ENCODE assay signal across 9 mouse cellular contexts in genomic region chr10:8833816-8834464, GRCm38 (mm10). TPM values are rescaled to one million over a fixed set of nuclear protein-coding genes. Genes with fewer than 3 reads are reported as not detected.
DNase-seq lines count a peak whose midpoint lies in the region; ATAC-seq and TF ChIP-seq lines count a peak whose summit lies in the region.
"Had no signal": no experiment of that assay in that cellular context is flagged by ENCODE, and none has a peak within 500 bp of the region (broad histone marks: within the 10 kb centered on the region; RNA-seq: fewer than 3 reads in every experiment).

No protein-coding gene starts in this region.

- H3K36me3 ChIP-seq in E14TG2a.4 (ENCODE audit: insufficient read depth, low read length) = peaks cover 22% of the 10 kb centered on the region
- H3K36me3 ChIP-seq in forebrain, embryonic 15.5 days = no peaks in the 10 kb centered on the region
- H3K36me3 ChIP-seq in midbrain, embryonic 13.5 days = no peaks in the 10 kb centered on the region
- H3K36me3 ChIP-seq in forebrain, embryonic 11.5 days (ENCODE audit: control insufficient read depth, insufficient read depth, low read length) = no peaks in the 10 kb centered on the region
- H3K36me3 ChIP-seq: liver, embryonic 13.5 days had no signal

- ATAC-seq in forebrain, embryonic 15.5 days (replicated peaks) = no peak
- no peak for ATAC-seq in midbrain, embryonic 13.5 days
- ATAC-seq in forebrain, embryonic 11.5 days (replicated peaks; ENCODE audit: low FRiP score) = no peak

- peak; percentile 55 for TF ChIP-seq CTCF in E14TG2a.4 (conservative IDR thresholded peaks at IDR 0.05; ENCODE audit: low read length)
- TF ChIP-seq CTCF in lung, adult 2 months (IDR thresholded peaks at IDR 0.05; ENCODE audit: insufficient read depth, low read length) = peak; percentile 42

- H3K27ac ChIP-seq in forebrain, embryonic 15.5 days (replicated peaks) = no peak overlapping the region
- no peak overlapping the region for H3K27ac ChIP-seq in midbrain, embryonic 13.5 days
- no peak overlapping the region for H3K27ac ChIP-seq in forebrain, embryonic 11.5 days (ENCODE audit: low read depth, low read length)
- H3K27ac ChIP-seq: liver, embryonic 13.5 days had no signal

- H3K4me2 ChIP-seq in forebrain, embryonic 15.5 days (replicated peaks) = no peak overlapping the region
- no peak overlapping the region for H3K4me2 ChIP-seq in midbrain, embryonic 13.5 days (replicated peaks)
- no peak overlapping the region for H3K4me2 ChIP-seq in forebrain, embryonic 11.5 days (ENCODE audit: low read depth, low read length, severe bottlenecking)
- H3K4me2 ChIP-seq: liver, embryonic 13.5 days had no signal

- no peaks in the 10 kb centered on the region for H3K9me3 ChIP-seq in E14TG2a.4 (ENCODE audit: low read length)
- no peaks in the 10 kb centered on the region for H3K9me3 ChIP-seq in forebrain, embryonic 15.5 days
- H3K9me3 ChIP-seq in midbrain, embryonic 13.5 days = no peaks in the 10 kb centered on the region
- no peaks in the 10 kb centered on the region for H3K9me3 ChIP-seq in forebrain, embryonic 11.5 days (ENCODE audit: control insufficient read depth, low read length)
- H3K9me3 ChIP-seq: liver, embryonic 13.5 days had no signal

- no peaks in the 10 kb centered on the region for H3K27me3 ChIP-seq in E14TG2a.4 (ENCODE audit: insufficient read depth, low read length)
- no peaks in the 10 kb centered on the region for H3K27me3 ChIP-seq in forebrain, embryonic 15.5 days
- H3K27me3 ChIP-seq in midbrain, embryonic 13.5 days = no peaks in the 10 kb centered on the region
- no peaks in the 10 kb centered on the region for H3K27me3 ChIP-seq in forebrain, embryonic 11.5 days (ENCODE audit: control insufficient read depth, insufficient read depth, low read length)
- H3K27me3 ChIP-seq: liver, embryonic 13.5 days had no signal

- H3K4me1 ChIP-seq in E14TG2a.4 (replicated peaks; ENCODE audit: low read depth, low read length) = peaks cover 84% of the 10 kb centered on the region
- H3K4me1 ChIP-seq in lung, adult 2 months (ENCODE audit: control insufficient read depth, insufficient read depth, low read length) = peaks cover 12% of the 10 kb centered on the region
- H3K4me1 ChIP-seq in forebrain, embryonic 15.5 days = no peaks in the 10 kb centered on the region
- H3K4me1 ChIP-seq in midbrain, embryonic 13.5 days (replicated peaks) = no peaks in the 10 kb centered on the region
- no peaks in the 10 kb centered on the region for H3K4me1 ChIP-seq in forebrain, embryonic 11.5 days (replicated peaks; ENCODE audit: control insufficient read depth, insufficient read depth, low read length)

- WGBS in lung, adult 2 months = 84% methylated on average over 17 of the region's 17 CpGs
- WGBS in forebrain, embryonic 15.5 days = 93% methylated on average over 17 of the region's 17 CpGs
- 93% methylated on average over 17 of the region's 17 CpGs for WGBS in midbrain, embryonic 13.5 days
- 93% methylated on average over 17 of the region's 17 CpGs for WGBS in forebrain, embryonic 11.5 days

- no peak for TF ChIP-seq POLR2A in lung, adult 2 months (IDR thresholded peaks at IDR 0.05; ENCODE audit: borderline replicate concordance, extremely low read depth, low read depth, low read length)

- peak overlapping the region; percentile 60 for H3K4me3 ChIP-seq in E14TG2a.4 (replicated peaks; ENCODE audit: low read length)
- H3K4me3 ChIP-seq in lung, adult 2 months (replicated peaks; ENCODE audit: extremely low read depth, low read depth, low read length) = no peak overlapping the region
- no peak overlapping the region for H3K4me3 ChIP-seq in forebrain, embryonic 15.5 days
- H3K4me3 ChIP-seq in midbrain, embryonic 13.5 days (replicated peaks) = no peak overlapping the region
- no peak overlapping the region for H3K4me3 ChIP-seq in forebrain, embryonic 11.5 days (ENCODE audit: low read depth, low read length)
- H3K4me3 ChIP-seq: liver, embryonic 13.5 days had no signal

- peak; percentile 37 for DNase-seq in kidney, adult 18-20 months
- DNase-seq in kidney, adult 11 months = no peak
- DNase-seq in ZHBTc4 (ENCODE audit: low read depth, low spot score) = peak; percentile 66
- DNase-seq in lung, adult 2 months = no peak
- DNase-seq in forebrain, embryonic 11.5 days (ENCODE audit: low spot score) = no peak
- DNase-seq: liver, embryonic 13.5 days had no signal

- no peak overlapping the region for H3K9ac ChIP-seq in forebrain, embryonic 15.5 days (replicated peaks)
- H3K9ac ChIP-seq in midbrain, embryonic 13.5 days (replicated peaks) = no peak overlapping the region
- no peak overlapping the region for H3K9ac ChIP-seq in forebrain, embryonic 11.5 days (ENCODE audit: low read length)
- H3K9ac ChIP-seq: liver, embryonic 13.5 days had no signal

RNA-seq across cellular contexts. Expression of gene Sash1, which starts 51.9 kb away (rescaled TPM):
- polyA plus RNA-seq in lung, adult 2 months (2012; rRNA removed) = 34.9 and 38.6 TPM in 2 replicates
- 1.7 TPM in 2 replicates for polyA plus RNA-seq in forebrain, embryonic 15.5 days (2015; fragmentation: Nextera tagmentation; extraction: Ambion mirVana)
- 3.2 and 4.5 TPM in 2 replicates for polyA plus RNA-seq in midbrain, embryonic 13.5 days (2015; fragmentation: Nextera tagmentation; extraction: Ambion mirVana)
- polyA plus RNA-seq in forebrain, embryonic 11.5 days (2014; fragmentation: Nextera tagmentation; extraction: Ambion mirVana) = 2.2 and 4.5 TPM in 2 replicates

Comparison
In these comparisons a context has a peak if more than half of its experiments do, and no peak if none do; other contexts are left out.
1. DNase-seq: peak in kidney, adult 18-20 months (single experiment) and ZHBTc4 (single experiment); none in kidney, adult 11 months (single experiment), lung, adult 2 months (single experiment) and forebrain, embryonic 11.5 days (single experiment).